Mouse (Mus musculus) c-Kit-positive CD71-positive TER-119-negative erythroid progenitor cells, embryonic 14.5 days (primary cell): ENCODE measurements around the gene Hist1h2bf.
A peak's percentile ranks its signal among the peaks of the same experiment; 100 is the strongest.
"Not testable (repeated sequence)": the region's sequence is repeated elsewhere in the genome, so short reads cannot be mapped to it uniquely, and the experiment has no call there.

Experiments
- DNase-seq: peaks from one replicate; pipeline ENCODE4 v3.0.0-alpha.2; 2013; ENCODE audit warnings: low read depth

The Hist1h2bf gene

GRCm38 (mm10) chr13:23542999-23543607 is 30.9 kb downstream of the Hist1h2bf start, which contains the start of gene Hist1h2bh:
TSS of gene Hist1h2bh (minus strand) at chr13:23543392.
- peak; percentile 97 for DNase-seq

- DNase-seq = not testable (repeated sequence)
Observed at GRCm38 (mm10) chr13:23542225-23542980, 31.6 kb downstream of the Hist1h2bf start.

DNA sequence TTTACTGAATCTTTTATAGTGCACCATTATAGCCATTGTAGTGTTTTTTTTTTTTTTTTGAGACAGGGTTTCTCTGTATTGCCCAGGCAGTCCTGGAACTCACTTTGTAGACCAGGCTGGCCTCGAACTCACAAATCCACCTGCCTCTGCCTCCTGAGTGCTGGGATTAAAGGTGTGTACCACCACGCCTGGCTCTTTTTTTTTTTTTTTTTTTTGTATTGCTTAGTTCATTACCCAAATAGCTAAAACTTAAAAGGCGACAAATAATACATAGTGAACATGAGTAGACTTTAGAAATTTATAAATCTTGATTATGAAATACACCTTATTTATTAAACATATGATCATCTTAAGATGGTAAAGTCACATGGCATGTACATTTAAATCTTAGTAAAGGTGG is 32.5 kb downstream of the Hist1h2bf start:
- no peak for DNase-seq

DNA sequence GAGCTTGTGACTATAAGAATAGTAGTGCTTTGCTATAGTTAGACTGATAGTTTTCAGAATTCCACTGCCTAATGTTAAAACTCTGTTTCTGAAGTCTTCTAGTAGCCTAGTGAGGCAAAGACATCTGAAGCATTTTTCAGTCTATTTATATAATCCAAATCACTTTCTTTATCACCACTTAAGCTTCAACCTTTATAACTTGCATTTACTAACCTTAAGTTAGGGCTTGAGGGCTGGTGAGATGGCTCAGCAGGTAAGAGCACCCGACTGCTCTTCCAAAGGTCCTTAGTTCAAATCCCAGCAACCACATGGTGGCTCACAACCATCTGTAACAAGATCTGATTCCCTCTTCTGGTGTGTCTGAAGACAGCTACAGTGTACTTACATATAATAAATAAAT is 34.2 kb downstream of the Hist1h2bf start:
- not testable (repeated sequence) for DNase-seq

DNA sequence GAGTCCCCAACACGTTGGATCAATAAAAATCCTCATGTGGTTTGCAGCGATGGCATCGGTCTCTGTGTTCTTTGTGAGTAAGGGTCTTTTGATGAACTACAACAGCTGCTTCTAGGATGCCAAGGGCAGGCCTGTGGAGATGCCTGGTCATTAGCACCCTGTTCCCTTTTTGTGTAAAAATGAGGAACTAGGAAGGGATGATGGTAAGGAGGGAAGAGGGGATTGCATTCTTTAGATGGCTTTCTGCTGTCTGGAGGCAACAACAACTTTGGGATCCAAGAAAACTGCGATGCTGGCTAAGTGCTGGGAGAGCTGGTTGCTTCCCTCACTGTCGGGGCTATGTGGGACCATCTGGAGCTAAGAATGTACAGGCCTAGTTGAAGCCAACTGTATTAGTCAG is 35.7 kb downstream of the Hist1h2bf start:
- DNase-seq = no peak

DNA sequence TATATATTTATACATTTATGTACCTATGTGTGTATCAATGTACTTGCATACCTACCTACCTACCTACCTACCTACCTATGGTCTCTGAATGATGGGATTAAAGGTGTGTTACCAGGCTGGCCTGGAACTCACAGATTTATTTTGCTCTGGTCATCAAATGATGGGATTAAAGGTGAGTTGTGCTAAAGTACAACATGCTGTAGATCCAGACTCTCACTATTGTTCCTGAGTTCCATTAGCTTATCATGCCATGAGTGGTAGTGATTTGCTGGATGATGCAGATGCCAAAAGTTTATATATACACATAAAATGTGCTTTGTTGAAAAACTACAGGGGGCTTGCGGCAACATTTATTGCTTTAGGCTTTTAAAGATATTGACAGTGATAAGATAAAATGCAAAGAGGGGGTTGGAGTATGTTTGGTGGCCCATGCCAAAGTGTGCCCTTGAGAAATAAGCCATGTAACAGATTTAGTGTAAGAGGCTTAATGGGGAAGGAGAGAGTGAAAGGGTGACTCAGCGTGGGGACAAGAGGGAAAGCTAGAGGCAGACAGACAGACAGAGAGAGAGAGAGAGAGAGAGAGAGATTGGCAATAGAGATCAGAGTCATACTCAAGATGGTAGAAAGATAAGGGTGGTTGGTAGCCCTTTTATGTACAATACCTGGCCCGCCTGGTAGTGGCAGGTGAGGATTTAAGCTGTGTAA is 36.8 kb downstream of the Hist1h2bf start:
- no peak for DNase-seq

GRCm38 (mm10) chr13:23536076-23536822 is 37.7 kb downstream of the Hist1h2bf start:
- no peak for DNase-seq

DNA sequence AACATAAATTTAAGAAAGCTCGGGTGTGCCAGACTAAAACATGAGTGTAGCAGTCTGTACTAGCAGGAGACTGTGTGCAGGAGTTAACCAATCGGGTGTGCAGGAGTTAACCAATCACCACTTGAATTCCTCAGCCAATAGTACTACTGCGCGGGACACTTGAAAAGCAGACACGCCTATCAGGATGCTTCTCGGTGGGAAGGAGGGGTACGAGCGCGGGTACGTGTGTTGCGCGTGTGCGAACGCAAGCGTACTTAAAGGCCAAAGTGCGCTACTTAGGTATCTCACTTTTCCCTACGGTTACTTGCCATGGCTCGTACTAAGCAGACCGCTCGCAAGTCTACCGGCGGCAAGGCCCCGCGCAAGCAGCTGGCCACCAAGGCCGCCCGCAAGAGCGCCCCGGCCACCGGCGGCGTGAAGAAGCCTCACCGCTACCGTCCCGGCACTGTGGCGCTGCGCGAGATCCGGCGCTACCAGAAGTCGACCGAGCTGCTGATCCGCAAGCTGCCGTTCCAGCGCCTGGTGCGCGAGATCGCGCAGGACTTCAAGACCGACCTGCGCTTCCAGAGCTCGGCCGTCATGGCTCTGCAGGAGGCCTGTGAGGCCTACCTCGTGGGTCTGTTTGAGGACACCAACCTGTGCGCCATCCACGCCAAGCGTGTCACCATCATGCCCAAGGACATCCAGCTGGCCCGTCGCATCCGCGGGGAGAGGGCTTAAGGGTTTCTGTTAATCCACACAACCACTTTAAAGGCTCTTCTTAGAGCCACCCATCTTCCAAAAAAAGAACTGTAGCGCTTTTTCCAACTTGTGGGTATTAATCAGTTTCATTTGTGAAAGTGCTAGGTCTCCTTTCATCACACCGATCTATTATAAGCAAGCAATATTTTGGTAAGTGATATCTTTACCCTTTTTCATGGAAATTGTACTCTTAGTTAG is 38.6 kb downstream of the Hist1h2bf start, which contains the start of gene Hist1h3g:
TSS of gene Hist1h3g (plus strand) at position 286 of the 939 bp plus-strand sequence.
- DNase-seq = peak; percentile 94

- DNase-seq = no peak
Observed at GRCm38 (mm10) chr13:23534368-23535131, 39.4 kb downstream of the Hist1h2bf start.

- DNase-seq = peak; percentile 89
Observed at GRCm38 (mm10) chr13:23533560-23534367, 40.2 kb downstream of the Hist1h2bf start, which contains the start of gene Hist1h2af. TSS of gene Hist1h2af (plus strand) at chr13:23533906.

- DNase-seq = no peak
Observed at GRCm38 (mm10) chr13:23532262-23533075, 41.5 kb downstream of the Hist1h2bf start.

- peak; percentile 92 for DNase-seq
Observed at GRCm38 (mm10) chr13:23530901-23531875, 42.8 kb downstream of the Hist1h2bf start, which contains the start of gene Hist1h4h. TSS of gene Hist1h4h (plus strand) at chr13:23531050.

DNA sequence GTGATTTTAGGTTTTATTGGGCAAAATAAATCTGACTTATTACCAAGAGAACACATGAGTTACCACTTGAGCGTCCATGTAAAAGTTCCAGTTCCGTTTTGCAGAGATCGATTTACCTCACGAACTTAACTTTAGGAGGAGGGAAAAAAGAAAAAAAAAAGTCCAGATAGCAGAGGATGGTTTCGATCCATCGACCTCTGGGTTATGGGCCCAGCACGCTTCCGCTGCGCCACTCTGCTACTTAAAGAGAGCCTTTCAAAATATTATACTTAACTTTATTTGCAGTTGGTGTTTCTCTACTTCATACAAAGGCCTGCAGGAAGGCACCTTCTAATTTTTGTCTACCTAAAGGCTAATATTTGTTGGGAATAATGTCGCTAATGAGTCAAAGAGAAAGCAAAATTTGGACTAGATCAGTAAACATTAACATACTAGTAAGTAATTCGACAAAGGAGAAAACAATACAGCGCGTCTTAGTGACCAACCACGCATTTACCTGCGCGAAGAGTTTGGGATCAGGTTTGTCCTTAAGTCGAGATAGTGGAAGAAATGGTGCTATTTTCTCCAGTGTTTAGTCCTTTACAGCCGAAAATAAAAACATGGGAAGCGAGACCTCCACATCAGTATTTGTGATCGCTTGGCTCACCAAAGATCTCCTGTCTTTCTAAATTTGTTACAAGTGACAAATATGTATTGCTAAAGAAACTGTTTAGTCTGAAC is 43.7 kb downstream of the Hist1h2bf start:
- DNase-seq = no peak

GRCm38 (mm10) chr13:23529480-23530165 is 44.4 kb downstream of the Hist1h2bf start:
- no peak for DNase-seq

DNA sequence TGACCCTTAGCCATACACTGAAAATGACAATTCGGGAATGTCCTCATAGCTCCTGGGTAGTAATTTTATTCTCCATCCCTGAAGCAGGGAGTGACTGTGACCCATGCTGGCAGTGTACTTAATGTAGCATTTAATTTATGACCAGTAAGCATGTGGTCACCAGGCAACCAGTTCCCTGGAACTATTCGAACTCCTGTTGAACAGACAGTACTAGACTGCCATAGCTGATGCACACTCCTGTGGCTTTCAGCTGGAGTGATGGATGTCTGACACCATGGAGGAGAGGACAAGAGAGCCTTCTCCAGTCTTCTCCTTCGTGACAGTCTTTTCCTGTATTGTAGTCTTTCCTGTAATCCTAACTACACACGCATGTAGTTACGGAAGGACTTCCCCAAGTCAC is 45.0 kb downstream of the Hist1h2bf start:
- DNase-seq = no peak

DNA sequence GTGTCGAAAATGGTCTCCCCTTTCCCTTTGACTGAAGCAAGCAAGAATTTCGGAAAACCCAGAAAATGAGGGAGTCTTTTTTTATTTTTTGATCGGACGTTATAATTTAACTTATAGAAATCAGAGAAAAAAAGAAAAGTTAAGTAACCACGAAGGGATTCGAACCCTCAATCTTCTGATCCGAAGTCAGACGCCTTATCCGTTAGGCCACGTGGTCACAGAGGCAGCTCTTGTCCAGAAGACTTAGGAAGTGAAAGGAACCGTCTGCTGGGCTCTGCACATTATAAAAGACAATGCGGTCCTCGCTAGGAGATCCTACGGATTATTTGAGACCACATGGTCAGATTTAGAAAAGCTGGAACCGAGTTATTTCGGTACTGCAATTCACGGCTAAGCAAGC is 47.7 kb downstream of the Hist1h2bf start:
- no peak for DNase-seq
